Mouse (Mus musculus): Measurements from ENCODE around the gene Slc28a3. TPM values are rescaled to one million over a fixed set of nuclear protein-coding genes. Genes with fewer than 3 reads are reported as not detected.

Slc28a3 gene
- total RNA-seq, 2 experiments from 2014 or later = not detected

- DNase-seq (ENCODE audit: low spot score in 2 of 2) = no peak
These were observed 86.9 kb downstream of the Slc28a3 start for GRCm38 (mm10) chr13:58523761-58524117.

GRCm38 (mm10) chr13:58523011-58523760 lies 87.5 kb downstream of the Slc28a3 start:
- DNase-seq (ENCODE audit: low spot score in 2 of 2) = no peak

- DNase-seq (ENCODE audit: low spot score in 2 of 2) = no peak
These were observed 89.2 kb downstream of the Slc28a3 start for GRCm38 (mm10) chr13:58521331-58522030.

GRCm38 (mm10) chr13:58520580-58521330 lies 89.9 kb downstream of the Slc28a3 start:
- no peak for DNase-seq (ENCODE audit: low spot score in 2 of 2)

GRCm38 (mm10) chr13:58520028-58520427 lies 90.6 kb downstream of the Slc28a3 start:
- DNase-seq (ENCODE audit: low spot score in 2 of 2) = no peak

- no peak for DNase-seq (ENCODE audit: low spot score in 2 of 2)
These were observed 94.4 kb downstream of the Slc28a3 start for GRCm38 (mm10) chr13:58516277-58516676.

GRCm38 (mm10) chr13:58515635-58516034 lies 95.0 kb downstream of the Slc28a3 start:
- no peak for DNase-seq (ENCODE audit: low spot score in 2 of 2)

- DNase-seq (ENCODE audit: low spot score in 2 of 2) = no peak
These were observed 96.4 kb downstream of the Slc28a3 start for GRCm38 (mm10) chr13:58514147-58514727.

- no peak for DNase-seq (ENCODE audit: low spot score in 2 of 2)
These were observed 98.8 kb downstream of the Slc28a3 start for GRCm38 (mm10) chr13:58511926-58512325.

- no peak for DNase-seq (ENCODE audit: low spot score in 2 of 2)
These were observed 99.4 kb downstream of the Slc28a3 start for GRCm38 (mm10) chr13:58511248-58511647.

- DNase-seq (ENCODE audit: low spot score in 2 of 2) = no peak
These were observed 101.4 kb downstream of the Slc28a3 start for GRCm38 (mm10) chr13:58509241-58509640.

- DNase-seq (ENCODE audit: low spot score in 2 of 2) = no peak
These were observed 107.1 kb downstream of the Slc28a3 start for GRCm38 (mm10) chr13:58503610-58504009.

GRCm38 (mm10) chr13:58497809-58498208 lies 112.9 kb downstream of the Slc28a3 start:
- no peak for DNase-seq (ENCODE audit: low spot score in 2 of 2)

Other genes starting within 250 kb of the Slc28a3 start
- 10 to 100 TPM; 23.5 to 30.0 TPM for gene 2210016F16Rik, start 225.7 kb downstream of the Slc28a3 start, total RNA-seq (2021)
- gene Rmi1, start 208.6 kb downstream of the Slc28a3 start, total RNA-seq (2021) = 10 to 100 TPM; 18.0 to 19.1 TPM
- gene Hnrnpk, start 207.5 kb downstream of the Slc28a3 start, total RNA-seq (2021) = 100 to 1,000 TPM; 806 to 881 TPM
- 10 to 100 TPM; 26.2 to 56.1 TPM for gene Ntrk2, start 195.7 kb upstream of the Slc28a3 start, total RNA-seq (2021)